Mouse (Mus musculus): ENCODE measurements around the gene Zfp2. TPM values are rescaled to one million over a fixed set of nuclear protein-coding genes. Genes with fewer than 3 reads are reported as not detected.

Zfp2 gene
- polyA plus RNA-seq, 1 experiment from 2014 or later: 37.4 TPM

GRCm38 (mm10) chr11:50850989-50851601, 64.9 kb downstream of the Zfp2 start:
- under 1% methylated on average over 72 of the region's 72 CpGs for WGBS
- H3K27ac ChIP-seq (replicated peaks): no peak overlapping the region
- peak; percentile 41; the same call in 1 of the 2 replicates for ATAC-seq (ENCODE audit: low FRiP score, low read depth)

GRCm38 (mm10) chr11:50850177-50850735, 65.7 kb downstream of the Zfp2 start, which contains the start of gene Grm6:
Gene Grm6 (plus strand): TSS chr11:50850685.
- 3% methylated on average over 11 of the region's 11 CpGs for WGBS
- peaks cover 65% of the 10 kb centered on the region for H3K27me3 ChIP-seq

More at GRCm38 (mm10) chr11:50850989-50851601, 64.9 kb downstream of the Zfp2 start:
- peaks cover 14% of the 10 kb centered on the region for H3K4me1 ChIP-seq
- H3K4me2 ChIP-seq (replicated peaks): peak overlapping the region; percentile 92
- peaks cover 63% of the 10 kb centered on the region for H3K27me3 ChIP-seq
- H3K4me3 ChIP-seq: peak overlapping the region; percentile 48
- H3K9me3 ChIP-seq: no peaks in the 10 kb centered on the region
- H3K9ac ChIP-seq (replicated peaks): peak overlapping the region; percentile 43
- H3K36me3 ChIP-seq: no peaks in the 10 kb centered on the region

GRCm38 (mm10) chr11:50849310-50849709, 66.7 kb downstream of the Zfp2 start:
- no peak overlapping the region for H3K9ac ChIP-seq (replicated peaks)
- no peak overlapping the region for H3K4me3 ChIP-seq
- peaks cover 14% of the 10 kb centered on the region for H3K4me1 ChIP-seq
- H3K9me3 ChIP-seq: no peaks in the 10 kb centered on the region
- no peak for ATAC-seq (ENCODE audit: low FRiP score, low read depth)
- WGBS: 15% methylated on average over 10 of the region's 10 CpGs
- H3K36me3 ChIP-seq: no peaks in the 10 kb centered on the region
- H3K27ac ChIP-seq (replicated peaks): no peak overlapping the region
- H3K4me2 ChIP-seq (replicated peaks): no peak overlapping the region
- peaks cover 70% of the 10 kb centered on the region for H3K27me3 ChIP-seq

More at GRCm38 (mm10) chr11:50850177-50850735, 65.7 kb downstream of the Zfp2 start, which contains the start of gene Grm6:
- Histone ChIP-seq H3K27ac (replicated peaks) (no peak within 1 kb of the TSS), H3K4me2 (replicated peaks) (peak within 1 kb of the TSS; percentile 92), H3K9me3 (no peaks in the 10 kb centered on the region), H3K4me1 (peaks cover 14% of the 10 kb centered on the region), H3K9ac (replicated peaks) (peak within 1 kb of the TSS; percentile 43), H3K36me3 (no peaks in the 10 kb centered on the region), H3K4me3 (peak within 1 kb of the TSS; percentile 48)
- ATAC-seq (ENCODE audit: low FRiP score, low read depth): no peak

Other genes starting within 250 kb of the Zfp2 start
- 58.1 and 59.2 TPM in 2 replicates for gene Zfp354c, start 88.4 kb downstream of the Zfp2 start, polyA plus RNA-seq (2016; fragmentation: Nextera tagmentation; extraction: Ambion mirVana)
- 1.1 and 1.8 TPM in 2 replicates for gene Zfp879, start 74.6 kb downstream of the Zfp2 start, polyA plus RNA-seq (2016; fragmentation: Nextera tagmentation; extraction: Ambion mirVana)
- gene Grm6, start 65.5 kb downstream of the Zfp2 start, polyA plus RNA-seq (2016; fragmentation: Nextera tagmentation; extraction: Ambion mirVana): not detected in 2 replicates
- gene Zfp454, start 28.5 kb downstream of the Zfp2 start, polyA plus RNA-seq (2016; fragmentation: Nextera tagmentation; extraction: Ambion mirVana): 17.3 and 19.3 TPM in 2 replicates
- gene Zfp354b, start 15.5 kb upstream of the Zfp2 start, polyA plus RNA-seq (2016; fragmentation: Nextera tagmentation; extraction: Ambion mirVana): 2.1 and 2.4 TPM in 2 replicates
- not detected in 2 replicates for gene 4933414I15Rik, start 27.6 kb upstream of the Zfp2 start, polyA plus RNA-seq (2016; fragmentation: Nextera tagmentation; extraction: Ambion mirVana)
- not detected in 2 replicates for gene Prop1, start 37.6 kb upstream of the Zfp2 start, polyA plus RNA-seq (2016; fragmentation: Nextera tagmentation; extraction: Ambion mirVana)
- not detected in 2 replicates for gene Olfr1378, start 50.4 kb upstream of the Zfp2 start, polyA plus RNA-seq (2016; fragmentation: Nextera tagmentation; extraction: Ambion mirVana)
- gene Olfr1377, start 65.8 kb upstream of the Zfp2 start, polyA plus RNA-seq (2016; fragmentation: Nextera tagmentation; extraction: Ambion mirVana): not detected in 2 replicates
- not detected in 2 replicates for gene Olfr51, start 87.4 kb upstream of the Zfp2 start, polyA plus RNA-seq (2016; fragmentation: Nextera tagmentation; extraction: Ambion mirVana)
- not detected in 2 replicates for gene Olfr54, start 98.1 kb upstream of the Zfp2 start, polyA plus RNA-seq (2016; fragmentation: Nextera tagmentation; extraction: Ambion mirVana)
- gene Olfr1375, start 131.9 kb upstream of the Zfp2 start, polyA plus RNA-seq (2016; fragmentation: Nextera tagmentation; extraction: Ambion mirVana): not detected in 2 replicates
- gene Zfp354a, start 143.1 kb upstream of the Zfp2 start, polyA plus RNA-seq (2016; fragmentation: Nextera tagmentation; extraction: Ambion mirVana): 11.3 and 11.7 TPM in 2 replicates

Data from midbrain, embryonic 12.5 days (tissue).